Mouse (Mus musculus) midbrain, embryonic 16.5 days (tissue): ENCODE data around the gene Zfp697. TPM values are rescaled to one million over a fixed set of nuclear protein-coding genes. Genes with fewer than 3 reads are reported as not detected.
"Not testable (repeated sequence)": the region's sequence is repeated elsewhere in the genome, so short reads cannot be mapped to it uniquely, and the experiment has no call there.

Experiments
- ATAC-seq: fragments of 200-750 bp; cut with Nextera tagmentation; 2 replicates; pipeline ENCODE4 v1.8.0; 2017; ENCODE audit warnings: moderate TSS enrichment
- H3K27ac ChIP-seq: fragments of 300-500 bp; sonication (generic); 2 replicates; pipeline ENCODE4 v1.5.1; 2014; ENCODE audit warnings: mild to moderate bottlenecking, low read length, mixed read lengths
- H3K27me3 ChIP-seq: fragments of 300-500 bp; sonication (generic); 2 replicates; pipeline ENCODE4 v1.6.1; 2014; ENCODE audit warnings: low read depth, low read length, mixed read lengths; ENCODE audit not compliant: control insufficient read depth, insufficient read depth
- H3K36me3 ChIP-seq: fragments of 300-500 bp; sonication (generic); 2 replicates; pipeline ENCODE4 v1.6.1; 2014; ENCODE audit warnings: mild to moderate bottlenecking, low read length, moderate library complexity, mixed read lengths; ENCODE audit not compliant: control insufficient read depth, insufficient read depth
- H3K4me1 ChIP-seq: fragments of 300-500 bp; sonication (generic); 2 replicates; pipeline ENCODE4 v1.6.1; 2014; ENCODE audit warnings: mild to moderate bottlenecking, low read length, mixed read lengths; ENCODE audit not compliant: control insufficient read depth, insufficient read depth
- H3K4me2 ChIP-seq: fragments of 300-500 bp; sonication (generic); 2 replicates; pipeline ENCODE4 v1.6.1; 2014; ENCODE audit warnings: mild to moderate bottlenecking, low read length, mixed read lengths
- H3K4me3 ChIP-seq: fragments of 300-500 bp; sonication (generic); 2 replicates; pipeline ENCODE4 v1.5.1; 2014; ENCODE audit warnings: low read depth, mild to moderate bottlenecking, low read length, moderate library complexity, mixed read lengths
- H3K9ac ChIP-seq: fragments of 300-500 bp; sonication (generic); 2 replicates; pipeline ENCODE4 v1.6.1; 2014; ENCODE audit warnings: low read depth, low read length, mixed read lengths
- H3K9me3 ChIP-seq: fragments of 300-500 bp; sonication (generic); replicated peaks from 2 replicates; pipeline ENCODE4 v1.6.1; 2014; ENCODE audit warnings: mild to moderate bottlenecking, low read length, mixed read lengths; ENCODE audit not compliant: control insufficient read depth, poor library complexity, severe bottlenecking
- WGBS: fragments of 180-500 bp; shearing (Covaris S2); extraction: QIAGEN DNeasy Blood & Tissue Kit; methylation state at CpG from one replicate; pipeline ENCODE4 v1.1.7; 2014; 5-methylcytosine and 5-hydroxymethylcytosine counted together
- polyA plus RNA-seq: library from polyadenylated mRNA; unstranded; fragments of >200 nt; fragmentation: Nextera tagmentation; extraction: Ambion mirVana; gene quantifications from 2 replicates; pipeline ENCODE4 v1.2.1, GENCODE M21; 2015

The Zfp697 gene
- polyA plus RNA-seq, 1 experiment from 2014 or later, result 17.7 TPM

- WGBS, result 44% methylated on average over 5 of the region's 5 CpGs
- no peak for ATAC-seq
- H3K4me3 ChIP-seq, result no peak overlapping the region
- peaks cover 4% of the 10 kb centered on the region; the same call in 1 of the 2 replicates for H3K4me1 ChIP-seq
- H3K36me3 ChIP-seq, result 0 out of 2 replicates have a peak, but pooled peaks cover 2% of the 10 kb centered on the region
- H3K9ac ChIP-seq, result no peak overlapping the region
- peaks cover 7% of the 10 kb centered on the region for H3K27me3 ChIP-seq
- no peaks in the 10 kb centered on the region for H3K9me3 ChIP-seq
- no peak overlapping the region for H3K27ac ChIP-seq
- peak overlapping the region; percentile 85 for H3K4me2 ChIP-seq
Measured at GRCm38 (mm10) chr3:98426749-98427148, 44.5 kb downstream of the Zfp697 start.

- H3K27ac ChIP-seq, result no peak overlapping the region
- peaks cover 7% of the 10 kb centered on the region for H3K27me3 ChIP-seq
- 4% methylated on average over 23 of the region's 23 CpGs for WGBS
- H3K4me3 ChIP-seq, result peak overlapping the region; percentile 55
- no peaks in the 10 kb centered on the region for H3K9me3 ChIP-seq
- H3K4me1 ChIP-seq, result peaks cover 4% of the 10 kb centered on the region; the same call in 1 of the 2 replicates
- H3K36me3 ChIP-seq, result 0 out of 2 replicates have a peak, but pooled peaks cover 2% of the 10 kb centered on the region
- peak overlapping the region; percentile 65; the same call in 1 of the 2 replicates for H3K9ac ChIP-seq
- H3K4me2 ChIP-seq, result peak overlapping the region; percentile 85
- ATAC-seq, result no peak
Measured at GRCm38 (mm10) chr3:98427260-98427599, 45.0 kb downstream of the Zfp697 start.

GRCm38 (mm10) chr3:98427600-98428448 is 45.6 kb downstream of the Zfp697 start:
- WGBS, result under 1% methylated on average over 101 of the region's 110 CpGs
- Histone ChIP-seq H3K9ac (peak overlapping the region; percentile 65), H3K9me3 (no peaks in the 10 kb centered on the region), H3K4me3 (peak overlapping the region; percentile 55), H3K36me3 (0 out of 2 replicates have a peak, but pooled peaks cover 2% of the 10 kb centered on the region), H3K4me2 (peak overlapping the region; percentile 85), H3K27me3 (peaks cover 7% of the 10 kb centered on the region), H3K4me1 (peaks cover 4% of the 10 kb centered on the region; the same call in 1 of the 2 replicates), H3K27ac (peak overlapping the region; percentile 6; the same call in 1 of the 2 replicates)
- ATAC-seq, result peak; percentile 93

DNA sequence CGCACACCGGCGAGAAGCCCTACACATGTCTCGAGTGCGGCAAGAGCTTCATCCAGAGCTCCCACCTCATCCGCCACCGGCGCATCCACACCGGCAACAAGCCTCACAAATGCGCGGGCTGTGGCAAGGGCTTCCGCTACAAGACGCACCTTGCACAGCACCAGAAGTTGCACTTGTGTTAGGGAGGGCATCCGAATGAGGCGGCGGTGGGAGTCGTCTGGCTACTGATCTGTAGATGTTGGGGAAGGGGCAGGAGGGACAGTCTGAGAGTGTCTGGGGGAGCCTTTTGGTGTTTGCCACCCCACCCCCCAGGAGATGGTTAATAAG is 46.2 kb downstream of the Zfp697 start:
- Histone ChIP-seq H3K27me3 (peaks cover 7% of the 10 kb centered on the region), H3K36me3 (0 out of 2 replicates have a peak, but pooled peaks cover 2% of the 10 kb centered on the region), H3K9ac (peak overlapping the region; percentile 65; the same call in 1 of the 2 replicates), H3K4me2 (peak overlapping the region; percentile 85), H3K4me1 (peaks cover 4% of the 10 kb centered on the region; the same call in 1 of the 2 replicates), H3K9me3 (no peaks in the 10 kb centered on the region), H3K4me3 (peak overlapping the region; percentile 55), H3K27ac (no peak overlapping the region)
- WGBS, result 13% methylated on average over 17 of the region's 17 CpGs
- no peak for ATAC-seq

GRCm38 (mm10) chr3:98428928-98429525 is 46.8 kb downstream of the Zfp697 start:
- Histone ChIP-seq H3K4me2 (no peak overlapping the region), H3K4me3 (no peak overlapping the region), H3K27ac (no peak overlapping the region), H3K9ac (no peak overlapping the region), H3K27me3 (peaks cover 7% of the 10 kb centered on the region), H3K9me3 (no peaks in the 10 kb centered on the region), H3K4me1 (peaks cover 4% of the 10 kb centered on the region; the same call in 1 of the 2 replicates), H3K36me3 (0 out of 2 replicates have a peak, but pooled peaks cover 2% of the 10 kb centered on the region)
- ATAC-seq, result no peak
- WGBS, result 36% methylated on average over 8 of the region's 8 CpGs

DNA sequence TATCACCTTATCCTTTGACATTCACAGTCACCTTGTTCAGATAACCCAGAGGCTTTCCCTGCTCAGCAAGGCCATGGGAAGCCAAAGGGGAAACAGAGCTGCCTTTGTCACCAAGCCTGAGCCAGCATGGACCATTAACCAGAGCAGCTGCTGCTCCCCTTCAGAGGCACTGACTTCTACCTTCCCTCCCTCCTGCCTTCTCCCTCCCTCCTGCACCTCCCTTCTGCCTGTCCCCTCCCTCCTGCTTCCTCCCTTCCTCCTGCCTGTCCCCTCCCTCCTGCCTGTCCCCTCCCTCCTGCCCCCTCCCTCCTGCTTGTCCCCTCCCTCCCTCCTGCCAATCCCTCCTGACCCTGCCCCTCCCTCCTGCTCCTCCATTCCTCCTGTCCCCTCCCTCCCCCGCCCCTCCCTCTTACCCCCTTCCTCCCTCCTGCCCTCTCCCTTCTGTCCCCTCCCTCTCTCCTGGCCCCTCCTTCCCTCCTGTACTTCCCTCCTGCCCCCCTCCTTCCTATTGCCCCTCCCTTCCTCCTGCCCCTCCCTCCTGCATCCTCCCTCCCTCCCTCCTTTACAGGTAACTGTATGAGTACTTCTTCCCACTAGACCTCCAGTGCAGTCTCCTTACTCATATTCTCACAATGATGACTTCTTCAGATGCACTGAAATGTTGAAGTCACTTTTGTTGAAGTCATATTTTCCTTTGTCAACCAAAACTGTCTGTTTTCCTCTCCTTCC is 52.0 kb downstream of the Zfp697 start:
- Histone ChIP-seq H3K27ac (no peak overlapping the region), H3K36me3 (no peaks in the 10 kb centered on the region), H3K4me3 (no peak overlapping the region), H3K4me2 (no peak overlapping the region), H3K4me1 (no peaks in the 10 kb centered on the region), H3K9me3 (no peaks in the 10 kb centered on the region), H3K9ac (no peak overlapping the region), H3K27me3 (no peaks in the 10 kb centered on the region; the same call in 1 of the 2 replicates)
- ATAC-seq, result no peak
- WGBS, result no CpG with 5 or more reads among the region's 1 CpGs

- no peak for ATAC-seq
- Histone ChIP-seq H3K9me3 (no peaks in the 10 kb centered on the region), H3K27me3 (no peaks in the 10 kb centered on the region), H3K9ac (no peak overlapping the region), H3K4me2 (no peak overlapping the region), H3K27ac (no peak overlapping the region), H3K4me3 (no peak overlapping the region), H3K36me3 (no peaks in the 10 kb centered on the region), H3K4me1 (no peaks in the 10 kb centered on the region)
- WGBS, result 54% methylated on average over 1 of the region's 1 CpGs
Measured at GRCm38 (mm10) chr3:98435030-98435429, 52.8 kb downstream of the Zfp697 start.

DNA sequence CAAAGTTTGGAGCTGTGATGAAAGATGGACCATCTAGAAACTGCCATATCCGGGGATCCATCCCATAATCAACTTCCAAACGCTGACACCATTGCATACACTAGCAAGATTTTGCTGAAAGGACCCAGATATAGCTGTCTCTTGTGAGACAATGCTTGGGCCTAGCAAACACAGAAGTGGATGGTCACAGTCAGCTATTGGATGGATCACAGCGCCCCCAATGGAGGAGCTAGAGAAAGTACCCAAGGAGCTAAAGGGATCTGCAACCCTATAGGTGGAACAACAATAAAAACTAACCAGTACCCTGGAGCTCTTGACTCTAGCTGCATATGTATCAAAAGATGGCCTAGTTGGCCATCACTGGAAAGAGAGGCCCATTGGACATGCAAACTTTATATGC is 60.0 kb downstream of the Zfp697 start:
- not testable (repeated sequence) for H3K4me1 ChIP-seq, H3K9ac ChIP-seq, H3K27me3 ChIP-seq, H3K9me3 ChIP-seq, H3K4me2 ChIP-seq, H3K27ac ChIP-seq, ATAC-seq, H3K36me3 ChIP-seq, H3K4me3 ChIP-seq
- WGBS, result 41% methylated on average over 3 of the region's 3 CpGs
